Mouse (Mus musculus): ENCODE measurements around the gene Casc3. TPM values are rescaled to one million over a fixed set of nuclear protein-coding genes. Genes with fewer than 3 reads are reported as not detected.

The Casc3 gene
- polyA plus RNA-seq, 1 experiment = 72.2 TPM

DNA sequence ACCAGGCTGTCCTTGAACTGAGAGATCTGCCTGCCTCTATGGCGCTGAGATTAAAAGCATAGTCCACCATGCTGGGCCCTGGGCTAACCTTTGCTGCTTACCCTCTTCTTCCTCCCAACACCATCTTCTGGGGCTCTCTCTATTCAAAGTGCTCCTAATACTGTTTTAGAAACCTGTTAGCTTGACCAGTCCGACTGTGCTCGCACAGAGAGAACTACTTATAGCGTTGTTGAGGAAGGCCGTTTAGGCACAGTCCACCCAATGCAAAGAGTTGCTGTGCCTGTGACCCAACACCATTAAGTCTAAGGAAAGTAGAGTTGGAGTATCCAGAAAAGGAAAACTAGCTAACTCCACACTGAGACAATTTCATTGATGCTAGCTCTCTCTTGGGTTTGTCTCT lies 16.6 kb upstream of the Casc3 start:
- Histone ChIP-seq H3K4me3 (ENCODE audit: control insufficient read depth, insufficient read depth, low read length) (no peak overlapping the region), H3K4me1 (replicated peaks; ENCODE audit: control insufficient read depth, insufficient read depth, low read length) (peaks cover 29% of the 10 kb centered on the region), H3K27me3 (ENCODE audit: control insufficient read depth, insufficient read depth, low read length) (no peaks in the 10 kb centered on the region), H3K36me3 (ENCODE audit: control insufficient read depth, insufficient read depth, low read length) (no peaks in the 10 kb centered on the region), H3K27ac (ENCODE audit: control insufficient read depth, insufficient read depth, low read length) (no peak overlapping the region)
- 95% methylated on average over 5 of the region's 5 CpGs for WGBS
- no peak for DNase-seq
- TF ChIP-seq POLR2A (IDR thresholded peaks at IDR 0.05; ENCODE audit: control insufficient read depth, extremely low read depth, insufficient read depth, low read length, poor library complexity) (no peak), CTCF (IDR thresholded peaks at IDR 0.05; ENCODE audit: borderline replicate concordance, control insufficient read depth, extremely low read depth, insufficient read depth, low read length, poor library complexity) (no peak)

DNA sequence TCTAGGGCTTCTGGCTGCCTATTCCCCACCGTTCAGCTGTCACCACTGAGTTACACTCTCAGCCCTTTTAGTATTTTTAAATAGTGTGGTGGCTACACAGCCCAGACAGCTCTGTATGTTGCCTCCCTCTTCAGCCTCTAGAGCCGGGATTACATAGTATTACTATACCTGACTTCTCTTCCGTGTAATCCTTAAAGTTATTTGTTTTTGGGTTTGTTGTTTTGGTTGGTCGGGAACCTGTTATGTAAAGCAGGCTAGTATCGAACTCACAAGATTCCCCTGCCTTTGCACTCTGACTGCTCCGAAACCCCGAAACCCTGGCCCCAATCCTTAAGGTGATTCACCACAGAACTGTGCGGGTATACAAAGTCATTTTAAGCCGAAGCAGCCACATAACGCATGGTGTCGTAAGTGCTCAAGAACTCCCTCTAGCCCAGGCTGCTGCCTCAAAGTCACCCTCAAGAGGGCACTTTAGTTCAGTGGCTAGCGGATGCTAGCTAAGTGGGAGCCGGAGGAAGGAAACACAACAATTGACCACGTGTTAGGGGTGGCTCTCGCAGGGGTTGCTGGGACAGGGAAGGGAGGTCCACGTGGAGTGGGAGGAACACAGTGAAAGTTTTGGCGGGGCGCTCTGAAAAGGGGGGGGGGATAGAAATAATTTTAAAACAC lies 16.0 kb upstream of the Casc3 start:
- peaks cover 24% of the 10 kb centered on the region for H3K4me1 ChIP-seq (replicated peaks; ENCODE audit: control insufficient read depth, insufficient read depth, low read length)
- H3K4me3 ChIP-seq (ENCODE audit: control insufficient read depth, insufficient read depth, low read length) = peak overlapping the region; percentile 49
- H3K27ac ChIP-seq (ENCODE audit: control insufficient read depth, insufficient read depth, low read length) = peak overlapping the region; percentile 61; the same call in 1 of the 2 replicates
- DNase-seq = peak; percentile 93
- TF ChIP-seq POLR2A (IDR thresholded peaks at IDR 0.05; ENCODE audit: control insufficient read depth, extremely low read depth, insufficient read depth, low read length, poor library complexity) (no peak), CTCF (IDR thresholded peaks at IDR 0.05; ENCODE audit: borderline replicate concordance, control insufficient read depth, extremely low read depth, insufficient read depth, low read length, poor library complexity) (peak; percentile 68; the same call in 1 of the 2 replicates)
- WGBS = 5% methylated on average over 18 of the region's 18 CpGs
- H3K36me3 ChIP-seq (ENCODE audit: control insufficient read depth, insufficient read depth, low read length) = no peaks in the 10 kb centered on the region
- no peaks in the 10 kb centered on the region for H3K27me3 ChIP-seq (ENCODE audit: control insufficient read depth, insufficient read depth, low read length)

DNA sequence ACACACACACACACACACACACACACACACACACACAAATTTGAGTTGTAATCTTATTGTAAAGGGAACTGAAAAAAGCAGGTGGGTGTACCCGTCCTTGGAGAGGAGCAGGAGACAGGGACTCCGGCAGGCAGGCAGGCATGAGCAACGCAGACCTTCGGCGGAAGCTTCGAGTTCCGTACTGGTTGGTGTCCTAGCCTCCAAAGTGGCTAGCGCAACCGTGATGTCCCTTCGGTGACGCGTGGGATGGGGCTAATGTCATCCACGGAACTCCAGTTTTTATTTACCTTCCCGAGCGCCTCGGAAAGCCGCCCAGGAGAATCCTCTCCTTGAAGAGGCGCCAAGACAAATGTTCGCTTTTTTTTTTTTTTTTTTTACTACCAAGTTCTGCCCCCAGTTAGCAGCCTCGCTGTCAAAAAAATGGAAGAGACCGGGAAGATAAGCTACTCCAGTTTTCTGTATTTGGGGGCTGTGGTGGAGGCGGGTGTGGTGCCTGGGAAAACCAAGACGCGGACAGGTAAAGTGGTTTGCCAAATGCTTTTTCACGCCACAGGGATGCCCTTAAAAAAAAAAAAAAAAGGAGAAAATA lies 15.4 kb upstream of the Casc3 start:
- TF ChIP-seq POLR2A (IDR thresholded peaks at IDR 0.05; ENCODE audit: control insufficient read depth, extremely low read depth, insufficient read depth, low read length, poor library complexity) = no peak
- TF ChIP-seq CTCF (IDR thresholded peaks at IDR 0.05; ENCODE audit: borderline replicate concordance, control insufficient read depth, extremely low read depth, insufficient read depth, low read length, poor library complexity) = no peak
- H3K4me1 ChIP-seq (replicated peaks; ENCODE audit: control insufficient read depth, insufficient read depth, low read length) = peaks cover 22% of the 10 kb centered on the region
- H3K36me3 ChIP-seq (ENCODE audit: control insufficient read depth, insufficient read depth, low read length) = no peaks in the 10 kb centered on the region
- peak overlapping the region; percentile 49 for H3K4me3 ChIP-seq (ENCODE audit: control insufficient read depth, insufficient read depth, low read length)
- no peak overlapping the region for H3K27ac ChIP-seq (ENCODE audit: control insufficient read depth, insufficient read depth, low read length)
- no peak for DNase-seq
- 1% methylated on average over 25 of the region's 25 CpGs for WGBS
- no peaks in the 10 kb centered on the region for H3K27me3 ChIP-seq (ENCODE audit: control insufficient read depth, insufficient read depth, low read length)

DNA sequence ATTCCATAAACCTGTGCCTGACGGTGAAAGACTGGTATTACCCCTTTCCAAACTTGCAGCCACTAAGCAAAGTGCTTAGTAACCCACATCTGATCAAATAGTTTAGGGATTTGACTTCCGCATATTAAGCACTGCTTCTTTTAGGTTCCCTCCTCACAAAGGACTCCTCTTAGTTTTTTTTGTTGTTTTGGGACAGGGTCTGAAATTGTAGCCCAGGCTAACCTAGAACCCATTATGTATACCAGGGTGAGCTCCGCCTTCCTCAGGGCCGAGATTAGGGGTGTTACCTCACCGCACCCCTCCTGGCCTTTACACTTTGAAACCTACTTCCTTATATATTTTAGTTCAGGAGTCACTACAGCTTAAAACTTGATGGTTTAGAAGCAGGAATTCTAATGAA lies 14.9 kb upstream of the Casc3 start:
- Histone ChIP-seq H3K4me3 (ENCODE audit: control insufficient read depth, insufficient read depth, low read length) (no peak overlapping the region), H3K4me1 (replicated peaks; ENCODE audit: control insufficient read depth, insufficient read depth, low read length) (peaks cover 25% of the 10 kb centered on the region), H3K36me3 (ENCODE audit: control insufficient read depth, insufficient read depth, low read length) (no peaks in the 10 kb centered on the region), H3K27ac (ENCODE audit: control insufficient read depth, insufficient read depth, low read length) (no peak overlapping the region), H3K27me3 (ENCODE audit: control insufficient read depth, insufficient read depth, low read length) (no peaks in the 10 kb centered on the region)
- whole genome bisulfite sequencing = 27% methylated on average over 5 of the region's 5 CpGs
- DNase-seq = no peak
- no peak for TF ChIP-seq POLR2A (IDR thresholded peaks at IDR 0.05; ENCODE audit: control insufficient read depth, extremely low read depth, insufficient read depth, low read length, poor library complexity)
- TF ChIP-seq CTCF (IDR thresholded peaks at IDR 0.05; ENCODE audit: borderline replicate concordance, control insufficient read depth, extremely low read depth, insufficient read depth, low read length, poor library complexity) = no peak

DNA sequence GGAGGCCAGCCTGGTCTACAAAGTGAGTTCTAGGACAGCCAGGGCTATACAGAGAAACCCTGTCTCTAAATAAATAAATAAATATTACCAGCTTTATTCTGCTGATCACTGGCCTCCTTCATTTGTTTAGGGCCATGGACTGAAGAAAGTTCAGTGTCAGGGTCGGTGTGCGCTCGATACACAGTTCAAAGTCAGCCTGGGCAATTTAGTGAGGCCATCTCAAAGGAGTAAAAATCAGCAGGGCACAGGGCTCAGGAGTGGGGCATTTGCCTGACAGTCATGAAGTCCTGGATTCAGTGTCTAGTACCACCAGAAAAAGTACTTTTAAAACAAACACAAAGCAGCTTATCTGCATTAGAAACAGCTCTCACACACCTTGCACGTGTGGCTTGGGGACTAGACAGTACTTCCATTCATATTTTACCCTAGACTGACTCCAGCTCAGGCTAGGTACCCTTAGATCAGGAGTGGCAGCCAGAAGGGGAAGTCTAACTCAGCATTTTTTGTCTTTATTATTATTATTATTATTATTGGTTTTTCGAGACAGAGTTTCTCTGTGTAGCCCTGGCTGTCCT lies 14.0 kb upstream of the Casc3 start:
- H3K4me3 ChIP-seq (ENCODE audit: control insufficient read depth, insufficient read depth, low read length) = no peak overlapping the region
- no peaks in the 10 kb centered on the region for H3K27me3 ChIP-seq (ENCODE audit: control insufficient read depth, insufficient read depth, low read length)
- no peak for TF ChIP-seq CTCF (IDR thresholded peaks at IDR 0.05; ENCODE audit: borderline replicate concordance, control insufficient read depth, extremely low read depth, insufficient read depth, low read length, poor library complexity)
- no peak for TF ChIP-seq POLR2A (IDR thresholded peaks at IDR 0.05; ENCODE audit: control insufficient read depth, extremely low read depth, insufficient read depth, low read length, poor library complexity)
- 97% methylated on average over 5 of the region's 5 CpGs for WGBS
- H3K36me3 ChIP-seq (ENCODE audit: control insufficient read depth, insufficient read depth, low read length) = no peaks in the 10 kb centered on the region
- peaks cover 18% of the 10 kb centered on the region for H3K4me1 ChIP-seq (replicated peaks; ENCODE audit: control insufficient read depth, insufficient read depth, low read length)
- DNase-seq = no peak
- no peak overlapping the region for H3K27ac ChIP-seq (ENCODE audit: control insufficient read depth, insufficient read depth, low read length)

DNA sequence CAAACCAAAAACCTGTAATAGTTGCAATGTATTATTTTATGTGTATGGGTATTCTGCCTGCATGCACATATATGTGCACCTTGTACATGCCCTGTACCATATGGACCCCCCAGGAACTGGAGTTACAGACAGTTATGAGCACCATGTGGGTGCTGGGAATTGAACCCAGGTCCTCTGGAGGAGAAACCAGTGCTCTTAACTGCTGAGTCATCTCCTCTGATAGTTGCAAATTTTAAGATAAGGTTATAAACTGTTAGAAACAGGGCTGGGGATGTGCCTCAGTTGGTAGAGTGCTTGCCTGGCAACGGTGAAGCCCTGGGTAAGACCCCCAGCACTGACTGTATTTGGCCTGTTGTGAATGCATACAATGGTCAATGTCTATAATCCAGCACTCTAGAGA lies 13.3 kb upstream of the Casc3 start:
- Histone ChIP-seq H3K4me1 (replicated peaks; ENCODE audit: control insufficient read depth, insufficient read depth, low read length) (peaks cover 11% of the 10 kb centered on the region), H3K4me3 (ENCODE audit: control insufficient read depth, insufficient read depth, low read length) (no peak overlapping the region), H3K36me3 (ENCODE audit: control insufficient read depth, insufficient read depth, low read length) (no peaks in the 10 kb centered on the region), H3K27ac (ENCODE audit: control insufficient read depth, insufficient read depth, low read length) (no peak overlapping the region), H3K27me3 (ENCODE audit: control insufficient read depth, insufficient read depth, low read length) (no peaks in the 10 kb centered on the region)
- DNase-seq = no peak
- WGBS = 97% methylated on average over 1 of the region's 1 CpGs
- no peak for TF ChIP-seq CTCF (IDR thresholded peaks at IDR 0.05; ENCODE audit: borderline replicate concordance, control insufficient read depth, extremely low read depth, insufficient read depth, low read length, poor library complexity)
- no peak for TF ChIP-seq POLR2A (IDR thresholded peaks at IDR 0.05; ENCODE audit: control insufficient read depth, extremely low read depth, insufficient read depth, low read length, poor library complexity)

Data from thymus, adult 2 months (tissue).